Mouse (Mus musculus): ENCODE measurements at regions not wholly inside any gene's neighbourhood (a gene's known extent, or its start where the extent isn't known, plus 50 kb on each side); places are given as distances from the start of the nearest gene placed in this dataset.
"Not testable (repeated sequence)": the region's sequence is repeated elsewhere in the genome, so short reads cannot be mapped to it uniquely, and the experiment has no call there.

- TF ChIP-seq EP300 (IDR thresholded peaks at IDR 0.05; ENCODE audit: insufficient read depth, low read depth, low read length); CTCF (IDR thresholded peaks at IDR 0.05; ENCODE audit: low read depth, low read length): not testable (repeated sequence)
These were observed 468.4 kb downstream of the Dad1 start for GRCm38 (mm10) chr14:53785547-53785946.
